In the genomic region with DNA sequence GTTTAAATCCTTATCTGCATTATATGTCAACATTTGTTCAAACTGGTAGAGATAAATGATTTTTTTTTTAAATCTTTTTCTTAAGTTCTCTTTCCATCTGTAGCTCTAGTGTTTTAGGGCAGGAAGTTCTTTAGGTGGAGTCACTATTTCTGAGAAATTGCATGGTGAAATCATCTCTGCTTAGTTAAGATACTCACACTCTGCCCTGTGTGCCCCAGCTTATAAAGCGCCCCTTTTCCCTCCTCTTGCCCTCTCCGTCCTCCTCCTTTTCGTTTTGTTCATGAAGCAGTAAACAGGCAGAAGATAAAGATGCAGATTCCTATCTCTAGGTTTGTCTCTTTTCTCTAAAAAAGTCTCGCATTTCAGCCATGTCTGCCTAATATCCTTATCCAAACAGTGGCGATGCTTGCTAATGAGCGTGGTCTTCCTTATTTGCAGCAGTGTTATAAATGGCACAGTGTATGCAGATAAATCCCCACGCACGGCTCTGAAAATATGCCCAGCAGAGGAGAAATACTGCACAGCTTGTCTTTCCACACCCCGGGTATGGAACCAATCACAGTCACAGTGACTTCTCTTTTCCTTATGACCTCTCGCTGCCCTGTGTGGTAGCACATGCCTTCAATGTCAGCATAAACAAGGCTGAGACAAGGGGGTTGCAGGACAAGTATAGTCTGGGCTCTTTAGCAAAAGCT, we compare ENCODE assay signal across 8 mouse cellular contexts.
DNase-seq lines count a peak whose midpoint lies in the region; ATAC-seq and TF ChIP-seq lines count a peak whose summit lies in the region.

No protein-coding gene starts in this region.

- H3K4me1 ChIP-seq in G1E (ENCODE audit: insufficient read depth, low read depth, low read length): peaks cover 7% of the 10 kb centered on the region
- peaks cover 20% of the 10 kb centered on the region for H3K4me1 ChIP-seq in hindbrain, embryonic 12.5 days
- peaks cover 19% of the 10 kb centered on the region for H3K4me1 ChIP-seq in stomach, embryonic 16.5 days (ENCODE audit: control insufficient read depth, insufficient read depth, low read length)

- peak overlapping the region; percentile 90 for H3K27ac ChIP-seq in hindbrain, embryonic 12.5 days
- H3K27ac ChIP-seq in stomach, embryonic 16.5 days (ENCODE audit: low read length): no peak overlapping the region

- no peaks in the 10 kb centered on the region for H3K9me3 ChIP-seq in G1E (replicated peaks)
- no peaks in the 10 kb centered on the region for H3K9me3 ChIP-seq in hindbrain, embryonic 12.5 days (replicated peaks)
- no peaks in the 10 kb centered on the region for H3K9me3 ChIP-seq in stomach, embryonic 16.5 days (replicated peaks; ENCODE audit: control insufficient read depth, low read length)

- peak overlapping the region; percentile 48 for H3K4me2 ChIP-seq in hindbrain, embryonic 12.5 days (replicated peaks)
- H3K4me2 ChIP-seq in stomach, embryonic 16.5 days (ENCODE audit: low read depth, low read length): peak overlapping the region; percentile 65

- H3K27me3 ChIP-seq in G1E (ENCODE audit: insufficient read depth, low read length): no peaks in the 10 kb centered on the region
- H3K27me3 ChIP-seq in hindbrain, embryonic 12.5 days: no peaks in the 10 kb centered on the region
- H3K27me3 ChIP-seq in stomach, embryonic 16.5 days (ENCODE audit: control insufficient read depth, insufficient read depth, low read length): no peaks in the 10 kb centered on the region

- no peaks in the 10 kb centered on the region for H3K36me3 ChIP-seq in G1E (replicated peaks)
- H3K36me3 ChIP-seq in hindbrain, embryonic 12.5 days: no peaks in the 10 kb centered on the region
- no peaks in the 10 kb centered on the region for H3K36me3 ChIP-seq in stomach, embryonic 16.5 days (ENCODE audit: control insufficient read depth, insufficient read depth, low read length)

- 0 out of 2 replicates have a peak overlapping the region, but pooled peaks have one; percentile 1 for H3K9ac ChIP-seq in hindbrain, embryonic 12.5 days
- 0 out of 2 replicates have a peak overlapping the region, but pooled peaks have one; percentile 2 for H3K9ac ChIP-seq in stomach, embryonic 16.5 days (ENCODE audit: low read length)

- 7% methylated on average over 10 of the region's 10 CpGs for WGBS in hindbrain, embryonic 12.5 days
- WGBS in stomach, embryonic 16.5 days: 12% methylated on average over 10 of the region's 10 CpGs

- DNase-seq in G1E (ENCODE audit: low spot score): no peak
- peak; percentile 67 for DNase-seq in brain, adult 2 months (ENCODE audit: low read depth, low spot score)
- no peak for DNase-seq in cerebellum, adult 11-12 months

- no peak for TF ChIP-seq CTCF in G1E (IDR thresholded peaks at IDR 0.05; ENCODE audit: low read depth, low read length)

- H3K4me3 ChIP-seq in G1E (ENCODE audit: low read depth, low read length): no peak overlapping the region
- peak overlapping the region; percentile 15 for H3K4me3 ChIP-seq in hindbrain, embryonic 12.5 days
- peak overlapping the region; percentile 34 for H3K4me3 ChIP-seq in stomach, embryonic 16.5 days (replicated peaks; ENCODE audit: low read length)

- peak; percentile 52 for ATAC-seq in G1E (ENCODE audit: extremely low read depth, insufficient number of reproducible peaks, low FRiP score, poor library complexity, severe bottlenecking)
- ATAC-seq in hindbrain, embryonic 12.5 days (ENCODE audit: low FRiP score): peak; percentile 30; the same call in 1 of the 2 replicates
- ATAC-seq in megakaryocyte progenitor cell, adult 5-6 weeks (replicated peaks; ENCODE audit: poor library complexity): peak; percentile 42
- no peak for ATAC-seq in stomach, embryonic 16.5 days (ENCODE audit: insufficient read depth, low FRiP score)
- no peak for ATAC-seq in erythroid progenitor cell, adult 5-6 weeks (replicated peaks; ENCODE audit: low FRiP score, poor library complexity, severe bottlenecking)
- no peak for ATAC-seq in cerebellum, adult (ENCODE audit: insufficient number of reproducible peaks, low FRiP score, low TSS enrichment)

Comparison
In these comparisons a context has a peak if more than half of its experiments do, and no peak if none do; other contexts are left out.
1. ATAC-seq: peak in G1E (single experiment), hindbrain, embryonic 12.5 days (single experiment) and megakaryocyte progenitor cell, adult 5-6 weeks (single experiment); none in stomach, embryonic 16.5 days (single experiment), erythroid progenitor cell, adult 5-6 weeks (single experiment) and cerebellum, adult (single experiment).